Mouse (Mus musculus): ENCODE measurements around the gene Tcl1b3. TPM values are rescaled to one million over a fixed set of nuclear protein-coding genes. Genes with fewer than 3 reads are reported as not detected.

The Tcl1b3 gene
- polyA plus RNA-seq, 1 experiment from 2014 or later: not detected

Other genes starting within 250 kb of the Tcl1b3 start
- gene Syne3, start 181.2 kb upstream of the Tcl1b3 start, polyA plus RNA-seq (2015; fragmentation: Nextera tagmentation; extraction: Ambion mirVana): 0.12 and 0.16 TPM in 2 replicates
- gene Glrx5, start 158.4 kb upstream of the Tcl1b3 start, polyA plus RNA-seq (2015; fragmentation: Nextera tagmentation; extraction: Ambion mirVana): 140 and 148 TPM in 2 replicates
- not detected in 2 replicates for gene Tcl1b2, start 45.0 kb upstream of the Tcl1b3 start, polyA plus RNA-seq (2015; fragmentation: Nextera tagmentation; extraction: Ambion mirVana)
- gene Tcl1b1, start 31.4 kb upstream of the Tcl1b3 start, polyA plus RNA-seq (2015; fragmentation: Nextera tagmentation; extraction: Ambion mirVana): not detected in 2 replicates
- not detected in 2 replicates for gene Tcl1b5, start 14.7 kb upstream of the Tcl1b3 start, polyA plus RNA-seq (2015; fragmentation: Nextera tagmentation; extraction: Ambion mirVana)
- not detected in 2 replicates for gene Tcl1b4, start 10.9 kb downstream of the Tcl1b3 start, polyA plus RNA-seq (2015; fragmentation: Nextera tagmentation; extraction: Ambion mirVana)
- not detected in 2 replicates for gene Tcl1, start 31.8 kb downstream of the Tcl1b3 start, polyA plus RNA-seq (2015; fragmentation: Nextera tagmentation; extraction: Ambion mirVana)
- 2.0 and 2.7 TPM in 2 replicates for gene Tunar, start 142.8 kb downstream of the Tcl1b3 start, polyA plus RNA-seq (2015; fragmentation: Nextera tagmentation; extraction: Ambion mirVana)

Data from forebrain, embryonic 13.5 days (tissue).